ENCODE assay signal across 27 mouse cellular contexts in genomic region chr4:148855527-148855926, GRCm38 (mm10). TPM values are rescaled to one million over a fixed set of nuclear protein-coding genes. Genes with fewer than 3 reads are reported as not detected.
DNase-seq lines count a peak whose midpoint lies in the region; ATAC-seq and TF ChIP-seq lines count a peak whose summit lies in the region.
"Had no signal": no experiment of that assay in that cellular context is flagged by ENCODE, and none has a peak within 500 bp of the region (broad histone marks: within the 10 kb centered on the region; RNA-seq: fewer than 3 reads in every experiment).

No protein-coding gene starts in this region.

- no peak for TF ChIP-seq POLR2A in heart, adult 2 months (IDR thresholded peaks at IDR 0.05; ENCODE audit: insufficient read depth, low read depth, low read length)

- ATAC-seq in heart, embryonic 16.5 days (replicated peaks; ENCODE audit: extremely low read depth, insufficient read depth, low FRiP score), result no peak
- ATAC-seq: CD4-positive, CD25-positive, alpha-beta regulatory T cell, adult 4 months; Patski had no signal

- no peak for TF ChIP-seq EP300 in heart, adult 2 months (IDR thresholded peaks at IDR 0.05; ENCODE audit: insufficient read depth, low read depth, low read length)

- H3K9ac ChIP-seq in heart, embryonic 16.5 days (ENCODE audit: low read length), result no peak overlapping the region
- H3K9ac ChIP-seq in heart, adult 2 months (ENCODE audit: low read depth, low read length), result no peak overlapping the region
- H3K9ac ChIP-seq: embryonic facial prominence, embryonic 13.5 days; forebrain, embryonic 12.5 days; hindbrain, embryonic 15.5 days; limb, embryonic 12.5 days; liver, embryonic 15.5 days; lung, embryonic 14.5 days had no signal

- H3K79me2 ChIP-seq in heart, adult 2 months (replicated peaks; ENCODE audit: control insufficient read depth, insufficient read depth, low read length), result no peaks in the 10 kb centered on the region

- WGBS in heart, embryonic 10.5 days, result 61% methylated on average over 5 of the region's 5 CpGs
- 45% methylated on average over 5 of the region's 5 CpGs for WGBS in heart, embryonic 16.5 days
- 77% methylated on average over 5 of the region's 5 CpGs for WGBS in heart, adult 2 months

- H3K4me3 ChIP-seq in heart, embryonic 10.5 days, result no peak overlapping the region
- H3K4me3 ChIP-seq in heart, embryonic 16.5 days (ENCODE audit: low read length), result no peak overlapping the region
- no peak overlapping the region for H3K4me3 ChIP-seq in heart, adult 2 months
- H3K4me3 ChIP-seq in E14TG2a.4 (replicated peaks; ENCODE audit: low read length), result peak overlapping the region; percentile 35; the same call in 1 of the 2 replicates
- H3K4me3 ChIP-seq: embryonic facial prominence, embryonic 13.5 days; forebrain, embryonic 12.5 days; gastrocnemius, adult 2 months; hindbrain, embryonic 15.5 days; limb, embryonic 12.5 days; liver, embryonic 15.5 days had no signal

- no peak for TF ChIP-seq CTCF in heart, adult 2 months (IDR thresholded peaks at IDR 0.05)
- no peak for TF ChIP-seq CTCF in E14TG2a.4 (conservative IDR thresholded peaks at IDR 0.05; ENCODE audit: low read length)

- H3K4me1 ChIP-seq in heart, embryonic 10.5 days, result peaks cover 83% of the 10 kb centered on the region
- H3K4me1 ChIP-seq in heart, embryonic 16.5 days (ENCODE audit: control insufficient read depth, insufficient read depth, low read length), result peaks cover 65% of the 10 kb centered on the region
- peaks cover 15% of the 10 kb centered on the region for H3K4me1 ChIP-seq in heart, adult 2 months (ENCODE audit: control insufficient read depth, insufficient read depth, low read length)
- H3K4me1 ChIP-seq in E14TG2a.4 (replicated peaks; ENCODE audit: low read depth, low read length), result peaks cover 91% of the 10 kb centered on the region
- H3K4me1 ChIP-seq: liver, embryonic 15.5 days had no signal

- H3K9me3 ChIP-seq in heart, embryonic 10.5 days, result no peaks in the 10 kb centered on the region
- no peaks in the 10 kb centered on the region for H3K9me3 ChIP-seq in heart, embryonic 16.5 days (replicated peaks; ENCODE audit: control insufficient read depth, low read length)
- H3K9me3 ChIP-seq in E14TG2a.4 (ENCODE audit: low read length), result no peaks in the 10 kb centered on the region
- H3K9me3 ChIP-seq: embryonic facial prominence, embryonic 13.5 days; forebrain, embryonic 12.5 days; hindbrain, embryonic 15.5 days; limb, embryonic 12.5 days; liver, embryonic 15.5 days had no signal

- intact Hi-C loops in heart, adult 2 months (cut with DNase I), result loop anchor here (2.0 kb wide), 1 partner anchor 43 kb away; no protein-coding TSS in a partner anchor

- peak overlapping the region; percentile 69 for H3K27ac ChIP-seq in heart, embryonic 10.5 days
- H3K27ac ChIP-seq in heart, embryonic 16.5 days (ENCODE audit: low read length), result peak overlapping the region; percentile 28
- H3K27ac ChIP-seq in heart, adult 2 months, result no peak overlapping the region
- H3K27ac ChIP-seq: embryonic facial prominence, embryonic 13.5 days; forebrain, embryonic 12.5 days; gastrocnemius, adult 2 months; hindbrain, embryonic 15.5 days; limb, embryonic 12.5 days; liver, embryonic 15.5 days had no signal

- no peak for DNase-seq in heart, embryonic 10.5 days (ENCODE audit: low spot score)
- no peak for DNase-seq in heart, adult 18-20 months
- DNase-seq in heart, adult 2 months, result no peak
- DNase-seq in ES-CJ7 (ENCODE audit: low read depth, low spot score), result peak; percentile 58
- DNase-seq in urinary bladder, postnatal 14 days (ENCODE audit: low spot score), result no peak
- DNase-seq in layer of hippocampus, postnatal 36 days, result no peak
- DNase-seq: adrenal gland, postnatal 25 days; cerebellum, adult 18-20 months; cerebellum, postnatal 10 days; gastrocnemius, adult 2 months; gastrocnemius, postnatal 36 days; kidney, adult 2 months; lung, embryonic 14.5 days; lung, postnatal 14 days; midbrain, embryonic 14.5 days; right cerebral cortex, adult 18-20 months; thymus, adult 2 months; thymus, postnatal 36 days had no signal

- H3K27me3 ChIP-seq in heart, embryonic 10.5 days (ENCODE audit: insufficient read depth, poor library complexity, severe bottlenecking), result peaks cover 31% of the 10 kb centered on the region
- peaks cover 3% of the 10 kb centered on the region; the same call in 1 of the 2 replicates for H3K27me3 ChIP-seq in heart, embryonic 16.5 days (ENCODE audit: control insufficient read depth, insufficient read depth, low read length)
- H3K27me3 ChIP-seq in heart, adult 2 months (ENCODE audit: control insufficient read depth, insufficient read depth, low read length), result no peaks in the 10 kb centered on the region
- peaks cover 21% of the 10 kb centered on the region for H3K27me3 ChIP-seq in E14TG2a.4 (ENCODE audit: insufficient read depth, low read length)
- H3K27me3 ChIP-seq: Patski had no signal

- no peaks in the 10 kb centered on the region for H3K36me3 ChIP-seq in heart, embryonic 10.5 days
- H3K36me3 ChIP-seq in heart, embryonic 16.5 days (ENCODE audit: control insufficient read depth, insufficient read depth), result no peaks in the 10 kb centered on the region
- H3K36me3 ChIP-seq in heart, adult 2 months (ENCODE audit: control insufficient read depth, insufficient read depth, low read length), result no peaks in the 10 kb centered on the region
- no peaks in the 10 kb centered on the region for H3K36me3 ChIP-seq in E14TG2a.4 (ENCODE audit: insufficient read depth, low read length)
- H3K36me3 ChIP-seq: embryonic facial prominence, embryonic 13.5 days; forebrain, embryonic 12.5 days; hindbrain, embryonic 15.5 days; limb, embryonic 12.5 days; liver, embryonic 15.5 days had no signal

- no peak overlapping the region for H3K4me2 ChIP-seq in heart, embryonic 16.5 days (ENCODE audit: low read depth, low read length)
- H3K4me2 ChIP-seq: embryonic facial prominence, embryonic 13.5 days; forebrain, embryonic 12.5 days; hindbrain, embryonic 15.5 days; limb, embryonic 12.5 days; liver, embryonic 15.5 days; lung, embryonic 14.5 days had no signal

RNA-seq across cellular contexts. Expression of gene Casz1, which starts 51.3 kb away (rescaled TPM):
- polyA plus RNA-seq in heart, embryonic 10.5 days (2016; fragmentation: Nextera tagmentation; extraction: Ambion mirVana), result 15.9 and 26.3 TPM in 2 replicates
- total RNA-seq in heart, adult 18-20 months (2021), result 10 to 100 TPM; 35.9 to 41.1 TPM
- polyA plus RNA-seq in heart, embryonic 16.5 days (2015; fragmentation: Nextera tagmentation; extraction: Ambion mirVana), result 22.4 and 25.7 TPM in 2 replicates
- total RNA-seq in heart, adult 2 months (2021), result 10 to 100 TPM; 42.5 to 47.0 TPM
- polyA plus RNA-seq in heart, adult 2 months (2012; rRNA removed), result 21.2 and 22.4 TPM in 2 replicates
- total RNA-seq in layer of hippocampus, postnatal 36 days (2021), result under 1 TPM; 0.52 to 0.66 TPM

Comparison
In these comparisons a context has a peak if more than half of its experiments do, and no peak if none do; other contexts are left out.
1. RNA of gene Casz1, which starts 51.3 kb away (total RNA-seq): 42.5 to 47.0 TPM in heart, adult 2 months and 35.9 to 41.1 TPM in heart, adult 18-20 months; 0.52 to 0.66 TPM in layer of hippocampus, postnatal 36 days; every median in the first group is over 10 times any median in the second.